Mouse (Mus musculus) left cerebral cortex, postnatal 25 days (tissue): Measurements from ENCODE around the gene Unc5b. TPM values are rescaled to one million over a fixed set of nuclear protein-coding genes. Genes with fewer than 3 reads are reported as not detected.
"Not testable (repeated sequence)": the region's sequence is repeated elsewhere in the genome, so short reads cannot be mapped to it uniquely, and the experiment has no call there.

Source experiments
- DNase-seq, 2 experiments: peaks; one replicate each; pipeline ENCODE4 v3.0.0; 2022; ENCODE audit warnings: low spot score in 2 of 2, mixed read lengths in 1 of 2
- intact Hi-C: fragments of 180-260 bp; cut with DNase I; formaldehyde crosslinking; loops from one replicate; pipeline ENCODE4 v1.15.1; 2025
- total RNA-seq, 2 experiments: library from RNA; stranded (reverse); gene quantifications; 2 replicates each; pipeline ENCODE4 v1.2.3; 2021

The Unc5b gene
- 10 to 100 TPM; 10.1 to 10.8 TPM for total RNA-seq

DNA sequence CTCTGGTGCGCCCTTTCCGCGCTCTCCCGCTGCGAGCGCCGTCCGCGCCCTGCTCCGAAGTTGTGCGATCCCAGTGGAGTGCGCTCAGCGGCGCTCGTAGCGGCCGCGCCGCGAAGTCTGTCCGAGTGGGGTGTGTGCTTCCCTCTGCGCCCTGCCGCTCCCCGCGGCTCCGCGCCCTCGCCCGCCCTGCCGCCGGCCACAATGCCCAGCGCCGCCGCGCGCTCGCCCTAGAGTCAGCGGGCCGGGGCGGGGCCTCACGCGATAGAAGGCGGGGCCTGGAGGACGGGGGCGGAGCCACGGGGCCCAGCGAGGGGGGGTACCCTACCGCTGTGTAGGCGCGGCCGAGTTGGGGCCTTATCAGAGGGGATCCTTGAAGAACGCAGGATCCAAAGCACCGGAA is at the start of gene Unc5b:
Unc5b (minus strand) TSS at position 203 of the 400 bp plus-strand sequence.
- intact Hi-C loops = no loop called here
- peak; percentile 82 to 84 for DNase-seq

GRCm38 (mm10) chr10:60879817-60880216 is 48.4 kb upstream of the Unc5b start:
- intact Hi-C loops = no loop called here
- DNase-seq = peak in 1 of 2 experiments; percentile 58

GRCm38 (mm10) chr10:60877075-60877474 is 45.7 kb upstream of the Unc5b start:
- DNase-seq = no peak
- intact Hi-C loops = no loop called here

- DNase-seq = no peak
- intact Hi-C loops = no loop called here
Measured at GRCm38 (mm10) chr10:60875011-60875410, 43.6 kb upstream of the Unc5b start.

DNA sequence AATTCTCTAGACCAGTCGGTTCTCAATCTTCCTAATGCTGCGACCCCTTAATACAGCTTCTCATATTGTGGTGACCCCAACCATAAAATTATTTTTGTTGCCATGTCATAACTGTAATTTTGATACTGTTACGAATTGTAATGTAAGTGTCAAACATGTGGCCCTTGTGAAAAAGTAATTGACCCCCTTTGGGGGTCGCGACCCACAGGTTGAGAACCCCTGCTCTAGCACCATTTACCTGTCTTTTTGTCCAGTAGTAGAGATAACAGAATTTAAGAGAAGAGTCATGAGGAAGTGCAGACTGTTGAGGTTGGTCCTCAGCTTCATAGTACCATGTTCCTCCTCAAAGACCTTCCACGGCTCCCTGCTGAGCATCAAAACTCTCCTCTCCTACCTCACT is 31.9 kb upstream of the Unc5b start:
- intact Hi-C loops = no loop called here
- DNase-seq = no peak

GRCm38 (mm10) chr10:60862477-60863293 is 31.3 kb upstream of the Unc5b start:
- intact Hi-C loops = no loop called here
- no peak for DNase-seq

DNA sequence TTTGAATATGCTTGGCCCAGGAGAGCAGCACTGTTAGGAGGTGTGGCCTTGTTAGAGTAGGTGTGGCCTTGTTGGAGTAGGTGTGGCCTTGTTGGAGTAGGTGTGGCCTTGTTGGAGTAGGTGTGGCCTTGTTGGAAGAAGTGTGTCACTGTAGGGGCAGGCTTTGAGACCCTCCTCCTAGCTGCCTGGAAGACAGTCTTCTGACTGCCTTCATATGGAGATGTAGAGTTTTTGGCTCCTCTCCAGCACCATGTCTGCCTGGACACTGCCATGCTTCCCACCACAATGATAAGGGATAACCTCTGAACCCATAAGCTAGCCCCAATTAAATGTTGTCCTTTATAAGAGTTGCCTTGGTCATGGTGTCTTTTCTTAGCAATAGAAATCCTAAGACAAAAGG is 13.9 kb upstream of the Unc5b start:
- intact Hi-C loops, DNase-seq: not testable (repeated sequence)

DNA sequence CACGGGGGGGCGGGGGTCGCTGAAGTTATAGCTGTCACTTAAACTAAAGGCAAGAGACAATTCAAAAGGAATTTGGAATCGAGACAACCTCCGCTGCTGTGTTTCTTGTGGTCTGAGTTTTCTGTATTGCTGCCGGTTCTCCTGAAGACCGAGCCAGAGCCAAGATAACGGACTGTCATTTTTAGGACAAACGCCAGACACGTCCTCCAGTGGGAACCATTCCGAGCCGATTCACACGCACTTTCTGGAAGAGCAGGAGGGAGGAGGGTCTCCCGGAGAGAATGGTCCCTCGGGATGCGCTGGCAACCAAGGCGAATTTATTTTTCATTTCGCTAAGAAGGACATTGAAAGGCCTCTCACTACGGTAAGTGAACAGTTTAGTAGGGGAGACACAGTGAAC is 7.4 kb upstream of the Unc5b start:
- intact Hi-C loops = loop anchor here (5.0 kb wide), 1 partner anchor 148 kb away; no protein-coding TSS in a partner anchor
- no peak for DNase-seq

DNA sequence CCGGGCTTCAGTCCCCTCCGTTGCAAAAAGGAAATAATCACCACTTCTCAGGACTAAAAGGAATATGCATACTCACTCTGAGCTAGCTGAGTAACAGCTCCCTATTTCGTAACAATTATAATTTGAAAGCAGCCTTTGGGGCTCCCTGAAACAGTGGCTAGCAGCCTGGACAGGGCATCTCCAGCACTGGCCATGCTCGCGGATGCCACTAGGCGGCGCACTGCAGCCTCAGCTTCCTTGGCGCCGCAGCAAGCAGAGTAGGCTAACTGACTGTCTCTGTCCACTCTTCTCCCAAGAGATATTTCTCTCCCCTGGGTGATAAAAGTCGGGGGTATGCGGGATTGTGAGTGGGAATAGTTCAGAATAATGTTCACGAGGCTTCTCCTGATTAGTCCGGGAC is 3.6 kb upstream of the Unc5b start:
- DNase-seq = peak; percentile 79 to 80
- intact Hi-C loops = loop anchor here (1.0 to 5.0 kb wide), 3 partner anchors 56 to 217 kb away; no protein-coding TSS in a partner anchor

DNA sequence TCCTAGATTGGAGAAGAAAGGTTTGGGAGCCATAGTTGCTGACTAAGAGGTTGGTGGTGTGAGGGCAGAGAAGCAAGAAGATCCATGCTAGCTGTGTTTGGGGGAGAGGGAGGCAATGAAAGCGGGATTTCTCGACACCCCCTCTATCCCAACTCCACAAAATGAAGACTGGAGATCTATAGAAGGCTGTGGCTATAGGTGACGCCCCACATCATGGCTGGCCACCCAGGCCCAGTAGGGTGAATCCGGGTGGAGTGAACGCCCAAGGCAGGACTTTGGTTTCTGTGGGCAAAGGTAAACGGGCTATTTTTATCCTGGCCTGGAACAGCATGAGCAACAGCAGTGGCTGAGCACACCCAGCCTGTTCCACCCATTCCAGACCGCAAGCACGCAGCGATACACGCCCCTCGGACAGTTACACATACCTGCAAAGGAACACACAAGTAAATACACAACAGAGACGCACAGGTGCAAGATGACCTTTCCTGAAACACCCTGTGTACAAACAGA is 1.3 kb upstream of the Unc5b start:
- intact Hi-C loops = no loop called here
- no peak for DNase-seq

GRCm38 (mm10) chr10:60830556-60831350 is 628 bp downstream of the Unc5b start:
- intact Hi-C loops = no loop called here
- DNase-seq = no peak

GRCm38 (mm10) chr10:60830000-60830399 is 1.4 kb downstream of the Unc5b start:
- DNase-seq = no peak
- intact Hi-C loops = loop anchor here (5.0 kb wide), 1 partner anchor 237 kb away; no protein-coding TSS in a partner anchor

- no peak for DNase-seq
- intact Hi-C loops = loop anchor here (5.0 kb wide), 1 partner anchor 238 kb away; no protein-coding TSS in a partner anchor
Measured at GRCm38 (mm10) chr10:60829071-60829470, 2.3 kb downstream of the Unc5b start.

DNA sequence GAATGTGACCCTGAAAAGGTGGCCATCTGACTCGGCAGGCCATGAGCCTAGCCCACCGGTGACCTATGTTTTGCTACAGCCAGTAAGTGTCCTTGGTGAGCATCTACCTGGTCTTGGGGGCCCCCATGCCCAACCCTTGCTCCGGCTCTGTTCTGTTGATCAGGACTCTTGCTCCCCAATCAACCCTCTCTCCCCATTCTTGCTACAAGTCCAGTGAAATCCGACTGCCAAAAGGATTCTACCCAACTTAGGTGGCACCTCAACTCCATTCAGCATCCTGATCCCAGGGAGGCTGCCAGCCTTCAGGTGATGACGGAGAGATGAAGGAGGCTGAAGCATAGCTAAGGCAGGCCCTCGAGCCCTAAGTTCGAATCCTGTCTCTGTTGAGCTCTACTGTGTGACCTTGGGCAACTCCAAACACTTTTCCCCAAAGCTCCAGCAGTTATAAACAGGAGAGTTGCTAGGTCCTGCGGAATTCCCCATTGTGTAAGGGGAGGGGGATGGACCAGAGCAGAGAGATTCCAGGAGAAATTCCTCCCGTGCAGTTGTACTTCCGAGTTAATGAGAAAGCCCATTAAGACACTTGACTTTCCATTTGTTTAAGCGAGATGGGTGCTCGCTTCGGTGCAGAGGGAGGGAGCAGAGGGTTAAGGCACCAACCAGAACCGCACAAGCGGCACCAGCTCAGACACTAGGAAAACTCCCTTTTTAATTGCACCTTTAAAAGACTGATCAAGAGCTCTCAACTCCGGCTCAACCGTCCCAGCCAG is 3.3 kb downstream of the Unc5b start:
- intact Hi-C loops = loop anchor here (5.0 kb wide), 1 partner anchor 239 kb away; no protein-coding TSS in a partner anchor

GRCm38 (mm10) chr10:60827266-60827665 is 4.1 kb downstream of the Unc5b start:
- intact Hi-C loops = loop anchor here (5.0 kb wide), 1 partner anchor 240 kb away; no protein-coding TSS in a partner anchor

More for the DNA sequence above, 3.3 kb downstream of the Unc5b start:
- DNase-seq = no peak

DNA sequence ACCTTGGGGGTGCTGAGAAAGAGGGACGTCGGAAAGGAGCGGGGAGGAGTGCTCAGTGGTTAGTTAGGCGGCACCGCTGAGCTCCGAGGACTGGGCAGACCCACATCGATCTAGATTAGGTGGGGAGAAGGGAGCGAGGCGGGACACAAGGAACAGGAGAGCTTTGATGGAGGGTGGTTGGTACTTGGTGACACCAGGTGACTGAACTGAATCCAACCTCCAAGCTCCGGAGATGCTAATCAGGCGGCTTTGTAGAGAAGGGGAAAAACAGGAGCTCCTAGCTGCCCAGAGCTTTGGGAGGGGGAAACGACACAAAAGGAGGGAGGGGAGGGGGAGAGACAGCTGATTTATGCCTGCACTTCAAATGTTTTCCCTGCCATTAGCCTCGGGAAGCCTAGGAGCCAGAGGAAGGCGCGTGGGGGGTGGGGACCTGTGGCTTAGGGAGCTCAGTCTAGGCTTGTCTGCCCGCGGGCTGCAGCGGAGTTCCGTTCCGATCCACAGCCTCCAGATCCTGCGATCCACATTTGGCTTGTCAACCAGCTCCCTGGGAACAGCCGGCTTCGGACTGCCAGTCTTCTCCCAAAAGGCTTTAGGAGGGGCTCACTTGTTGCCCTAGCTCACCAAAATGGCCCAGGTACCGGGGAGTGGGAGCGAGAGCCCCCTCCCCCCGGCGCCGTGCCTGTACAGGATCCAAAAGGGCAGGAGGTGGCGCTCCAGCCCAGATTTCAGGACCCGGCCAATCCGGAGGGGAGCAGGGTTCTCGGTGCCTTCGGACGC is 4.7 kb downstream of the Unc5b start:
- DNase-seq = peak; percentile 33 to 58
- intact Hi-C loops = loop anchor here (5.0 kb wide), 1 partner anchor 241 kb away; no protein-coding TSS in a partner anchor

More at GRCm38 (mm10) chr10:60827266-60827665, 4.1 kb downstream of the Unc5b start:
- DNase-seq = peak in 1 of 2 experiments; percentile 65

DNA sequence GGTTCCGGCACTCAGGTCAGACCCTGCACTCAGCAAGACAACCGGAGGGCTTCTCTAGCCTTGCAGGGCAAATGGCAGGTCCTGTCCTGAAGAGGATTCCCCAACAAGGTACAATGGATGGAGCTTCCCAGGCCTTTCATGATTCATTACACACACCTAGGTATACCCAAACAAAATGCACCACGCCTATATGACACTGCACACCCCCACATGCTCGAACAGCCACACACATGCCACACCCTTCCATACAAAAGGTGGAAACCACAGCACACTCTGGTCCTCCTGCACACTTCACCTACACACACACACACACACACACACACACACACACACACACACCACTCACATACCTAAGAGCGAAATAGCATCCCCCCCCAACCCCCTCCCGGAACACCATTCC is 5.4 kb downstream of the Unc5b start:
- no peak for DNase-seq
- intact Hi-C loops = loop anchor here (5.0 kb wide), 1 partner anchor 241 kb away; no protein-coding TSS in a partner anchor

- DNase-seq = no peak
Measured at GRCm38 (mm10) chr10:60823744-60824143, 7.6 kb downstream of the Unc5b start.

More at GRCm38 (mm10) chr10:60823744-60824143, 7.6 kb downstream of the Unc5b start:
- intact Hi-C loops = no loop called here
